Mouse (Mus musculus): ENCODE measurements at regions not wholly inside any gene's neighbourhood (a gene's known extent, or its start where the extent isn't known, plus 50 kb on each side); places are given as distances from the start of the nearest gene placed in this dataset.

DNA sequence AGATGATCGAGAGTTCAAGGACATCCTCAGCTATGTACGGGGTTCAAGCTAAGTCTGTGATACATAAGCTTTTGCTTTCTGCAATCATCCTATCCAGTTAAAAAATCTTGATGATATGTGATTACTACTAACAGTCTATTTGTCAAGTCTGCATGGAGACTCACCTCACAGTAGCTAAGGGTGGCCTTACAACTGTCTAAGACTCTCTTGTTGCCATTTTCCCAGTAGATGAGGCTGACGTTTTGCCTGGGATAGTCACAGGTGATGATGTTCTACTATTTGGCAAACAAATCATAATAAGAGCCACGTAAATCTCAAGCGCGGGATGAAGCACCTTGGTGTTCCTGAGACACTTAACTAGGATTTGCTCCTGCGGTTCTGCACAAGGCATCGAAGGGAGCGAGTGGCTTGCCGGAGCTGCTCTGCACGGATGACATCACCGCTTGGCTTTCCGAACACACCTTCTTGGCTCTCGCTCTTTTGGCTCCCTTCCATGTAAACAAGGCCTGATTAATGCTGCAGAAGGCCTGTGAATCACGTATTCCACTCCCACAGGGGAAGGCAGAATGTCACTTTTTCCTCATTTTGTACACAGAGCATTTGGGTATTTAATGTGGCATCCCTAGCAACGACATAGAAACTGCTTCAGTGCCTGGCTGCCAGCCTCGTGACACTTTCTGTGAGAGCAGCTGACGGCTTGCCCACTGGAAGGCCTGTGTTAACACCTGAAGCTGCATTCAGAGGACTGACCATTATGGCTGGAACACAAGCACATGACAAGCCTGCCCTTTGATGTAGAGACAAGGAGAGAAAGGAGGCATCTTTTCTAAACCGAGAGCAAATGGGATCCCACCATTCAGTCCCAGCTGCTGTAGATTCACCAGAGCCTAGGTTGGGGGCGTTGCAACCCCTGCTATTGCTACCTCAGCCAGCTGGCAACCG, 260.5 kb upstream of the 4930412O13Rik start:
- ATAC-seq (replicated peaks; ENCODE audit: low FRiP score, low TSS enrichment, low read depth) (peak; percentile 60), DNase-seq (ENCODE audit: low spot score) (peak; percentile 74)
- no peak overlapping the region for H3K4me3 ChIP-seq (ENCODE audit: low read depth, low read length)
- no peaks in the 10 kb centered on the region for H3K36me3 ChIP-seq (ENCODE audit: control insufficient read depth, insufficient read depth, low read length)
- no peaks in the 10 kb centered on the region for H3K27me3 ChIP-seq (replicated peaks; ENCODE audit: control insufficient read depth, insufficient read depth, low read length)
- H3K9me3 ChIP-seq (ENCODE audit: control insufficient read depth, low read length): no peaks in the 10 kb centered on the region
- no peak overlapping the region for H3K9ac ChIP-seq (ENCODE audit: low read length)
- H3K4me2 ChIP-seq (ENCODE audit: low read length): peak overlapping the region; percentile 5; the same call in 1 of the 2 replicates
- WGBS: 47% methylated on average over 21 of the region's 21 CpGs
- H3K4me1 ChIP-seq (replicated peaks; ENCODE audit: control insufficient read depth, insufficient read depth, low read length): peaks cover 13% of the 10 kb centered on the region
- no peak overlapping the region for H3K27ac ChIP-seq (ENCODE audit: low read depth)

DNA sequence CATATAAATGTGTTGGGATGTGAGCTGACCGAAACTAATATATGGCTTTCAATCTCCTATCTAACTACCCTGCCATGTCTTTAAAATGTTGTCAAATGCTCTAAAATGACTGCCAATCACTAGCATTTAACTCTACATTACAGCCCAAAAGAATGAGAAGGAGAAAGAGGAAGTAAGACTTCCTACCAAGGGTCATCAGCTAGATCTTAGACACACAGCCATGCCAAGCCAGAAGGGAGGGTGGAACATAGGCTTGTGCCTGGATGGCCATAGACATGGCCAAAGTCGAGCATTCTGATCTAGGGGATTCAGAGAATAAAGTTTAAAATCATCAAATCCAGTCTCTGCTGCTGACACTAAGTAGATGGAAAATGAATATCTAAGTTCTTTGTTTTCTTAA, 257.4 kb upstream of the 4930412O13Rik start:
- Histone ChIP-seq H3K4me3 (ENCODE audit: low read depth, low read length) (no peak overlapping the region), H3K4me2 (ENCODE audit: low read length) (no peak overlapping the region), H3K9ac (ENCODE audit: low read length) (no peak overlapping the region), H3K27me3 (replicated peaks; ENCODE audit: control insufficient read depth, insufficient read depth, low read length) (0 out of 2 replicates have a peak, but pooled peaks cover 4% of the 10 kb centered on the region), H3K36me3 (ENCODE audit: control insufficient read depth, insufficient read depth, low read length) (no peaks in the 10 kb centered on the region), H3K9me3 (ENCODE audit: control insufficient read depth, low read length) (no peaks in the 10 kb centered on the region), H3K27ac (ENCODE audit: low read depth) (no peak overlapping the region), H3K4me1 (replicated peaks; ENCODE audit: control insufficient read depth, insufficient read depth, low read length) (peaks cover 10% of the 10 kb centered on the region; the same call in 1 of the 2 replicates)
- ATAC-seq (replicated peaks; ENCODE audit: low FRiP score, low TSS enrichment, low read depth): no peak
- no peak for DNase-seq (ENCODE audit: low spot score)
- WGBS: 92% methylated on average over 2 of the region's 2 CpGs

DNA sequence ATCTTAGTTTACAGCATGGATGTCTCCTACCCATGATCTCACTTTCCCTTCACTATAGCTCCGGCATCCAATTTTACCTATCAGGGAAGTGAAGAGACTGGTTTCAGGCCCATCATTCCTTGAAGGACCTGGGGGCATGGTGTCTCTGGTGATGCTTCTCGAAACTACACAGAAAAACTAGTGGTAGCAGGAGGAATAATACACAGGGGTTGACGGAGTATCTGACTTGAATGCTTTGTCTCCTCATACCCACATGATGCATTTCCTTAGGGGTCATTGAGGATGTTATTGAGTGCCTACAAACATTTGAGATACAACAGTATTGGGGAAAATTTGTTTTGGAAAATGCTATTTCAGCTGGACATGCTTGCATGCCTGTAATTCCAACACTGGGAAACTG, 253.0 kb upstream of the 4930412O13Rik start:
- ATAC-seq (replicated peaks; ENCODE audit: low FRiP score, low TSS enrichment, low read depth): no peak
- no peak overlapping the region for H3K9ac ChIP-seq (ENCODE audit: low read length)
- no peak for DNase-seq (ENCODE audit: low spot score)
- no peaks in the 10 kb centered on the region for H3K36me3 ChIP-seq (ENCODE audit: control insufficient read depth, insufficient read depth, low read length)
- WGBS: 87% methylated on average over 3 of the region's 3 CpGs
- H3K27me3 ChIP-seq (replicated peaks; ENCODE audit: control insufficient read depth, insufficient read depth, low read length): 0 out of 2 replicates have a peak, but pooled peaks cover 4% of the 10 kb centered on the region
- H3K9me3 ChIP-seq (ENCODE audit: control insufficient read depth, low read length): no peaks in the 10 kb centered on the region
- no peak overlapping the region for H3K27ac ChIP-seq (ENCODE audit: low read depth)
- no peak overlapping the region for H3K4me3 ChIP-seq (ENCODE audit: low read depth, low read length)
- H3K4me2 ChIP-seq (ENCODE audit: low read length): no peak overlapping the region
- H3K4me1 ChIP-seq (replicated peaks; ENCODE audit: control insufficient read depth, insufficient read depth, low read length): 0 out of 2 replicates have a peak, but pooled peaks cover 2% of the 10 kb centered on the region

DNA sequence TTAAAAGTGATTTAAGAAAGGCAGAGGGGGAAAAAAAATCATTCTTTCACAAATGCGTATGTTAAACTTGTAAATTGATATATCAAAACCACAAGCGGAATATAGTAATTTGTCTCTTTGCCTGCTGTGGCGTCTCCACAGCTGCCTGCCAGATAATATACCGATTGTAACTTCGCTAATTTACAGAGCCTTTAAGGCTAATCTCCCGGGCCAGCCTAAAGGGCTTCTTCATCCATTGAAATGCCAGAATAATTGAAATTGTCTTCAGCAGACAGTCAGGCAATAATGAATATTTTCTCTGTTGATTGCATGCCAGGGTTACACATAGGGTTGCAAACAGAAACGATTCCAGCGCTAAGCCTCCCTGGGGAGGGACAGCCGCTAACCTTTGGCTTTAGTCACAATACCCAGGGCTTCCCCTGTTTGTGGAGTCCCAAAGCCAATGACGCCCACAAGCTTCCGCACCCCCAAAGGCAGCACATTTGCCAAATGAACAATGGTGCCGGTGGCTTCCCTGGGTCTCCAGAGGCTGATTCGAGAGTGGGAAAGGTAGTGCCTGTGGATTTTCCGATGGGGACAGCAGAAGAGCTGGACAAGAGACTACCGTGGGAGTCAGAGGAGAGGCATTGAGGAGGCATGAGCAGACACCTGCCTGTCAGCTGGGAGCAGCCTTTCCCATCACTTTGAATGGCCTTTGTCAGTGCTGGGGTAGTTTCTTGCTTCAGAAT, 248.2 kb upstream of the 4930412O13Rik start:
- ATAC-seq (replicated peaks; ENCODE audit: low FRiP score, low TSS enrichment, low read depth): no peak
- Histone ChIP-seq H3K36me3 (ENCODE audit: control insufficient read depth, insufficient read depth, low read length) (no peaks in the 10 kb centered on the region), H3K27ac (ENCODE audit: low read depth) (no peak overlapping the region), H3K4me3 (ENCODE audit: low read depth, low read length) (no peak overlapping the region), H3K9me3 (ENCODE audit: control insufficient read depth, low read length) (no peaks in the 10 kb centered on the region), H3K27me3 (replicated peaks; ENCODE audit: control insufficient read depth, insufficient read depth, low read length) (no peaks in the 10 kb centered on the region), H3K4me2 (ENCODE audit: low read length) (no peak overlapping the region), H3K4me1 (replicated peaks; ENCODE audit: control insufficient read depth, insufficient read depth, low read length) (0 out of 2 replicates have a peak, but pooled peaks cover 3% of the 10 kb centered on the region), H3K9ac (ENCODE audit: low read length) (no peak overlapping the region)
- DNase-seq (ENCODE audit: low spot score): no peak
- WGBS: 47% methylated on average over 15 of the region's 15 CpGs

DNA sequence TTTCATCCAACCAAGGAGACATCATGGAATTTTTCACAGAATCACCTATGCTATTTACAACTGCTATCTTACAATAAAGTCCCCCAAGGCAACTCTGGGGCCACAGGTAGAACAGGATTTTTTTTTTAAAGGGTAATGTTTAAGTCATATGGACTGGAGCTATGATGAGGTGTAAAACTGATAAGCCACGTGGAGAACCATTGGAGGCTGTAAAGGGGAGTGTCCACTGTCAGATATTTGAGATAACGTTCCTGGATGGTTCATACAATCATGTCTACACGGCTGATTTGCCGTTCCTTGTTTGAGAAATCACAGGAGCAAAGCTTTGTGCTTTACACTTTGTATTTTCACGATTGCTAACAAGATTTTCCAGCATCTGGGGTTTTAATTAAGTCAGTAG, 241.8 kb upstream of the 4930412O13Rik start:
- WGBS: 46% methylated on average over 5 of the region's 5 CpGs
- no peaks in the 10 kb centered on the region for H3K27me3 ChIP-seq (replicated peaks; ENCODE audit: control insufficient read depth, insufficient read depth, low read length)

DNA sequence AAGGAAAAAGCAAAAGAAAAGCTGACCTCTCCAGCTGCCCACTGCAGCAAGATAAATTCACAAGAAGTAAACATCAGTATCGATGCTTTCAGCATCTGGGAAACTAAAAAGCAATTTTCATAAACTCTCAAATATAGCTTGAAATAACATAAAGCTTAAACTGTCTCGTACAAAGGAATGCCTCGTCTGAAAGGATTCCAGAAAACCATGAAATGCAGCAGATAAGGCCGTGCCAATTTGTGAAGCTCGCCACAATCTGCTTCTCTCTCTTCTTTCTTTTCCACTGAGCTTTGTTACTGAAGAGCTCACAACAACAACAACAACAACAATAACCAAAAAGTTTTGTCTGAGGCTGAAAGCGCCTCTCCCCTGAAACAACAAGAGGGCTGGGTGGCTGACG, 239.4 kb upstream of the 4930412O13Rik start:
- H3K4me1 ChIP-seq (replicated peaks; ENCODE audit: control insufficient read depth, insufficient read depth, low read length): no peaks in the 10 kb centered on the region
- H3K27me3 ChIP-seq (replicated peaks; ENCODE audit: control insufficient read depth, insufficient read depth, low read length): no peaks in the 10 kb centered on the region
- DNase-seq (ENCODE audit: low spot score) (no peak), ATAC-seq (replicated peaks; ENCODE audit: low FRiP score, low TSS enrichment, low read depth) (no peak)
- no peak overlapping the region for H3K27ac ChIP-seq (ENCODE audit: low read depth)
- 36% methylated on average over 7 of the region's 7 CpGs for WGBS
- H3K4me3 ChIP-seq (ENCODE audit: low read depth, low read length): no peak overlapping the region
- no peaks in the 10 kb centered on the region for H3K36me3 ChIP-seq (ENCODE audit: control insufficient read depth, insufficient read depth, low read length)
- H3K9ac ChIP-seq (ENCODE audit: low read length): no peak overlapping the region
- H3K4me2 ChIP-seq (ENCODE audit: low read length): no peak overlapping the region
- no peaks in the 10 kb centered on the region for H3K9me3 ChIP-seq (ENCODE audit: control insufficient read depth, low read length)

More for the DNA sequence above, 241.8 kb upstream of the 4930412O13Rik start:
- H3K4me2 ChIP-seq (ENCODE audit: low read length): no peak overlapping the region
- no peaks in the 10 kb centered on the region for H3K9me3 ChIP-seq (ENCODE audit: control insufficient read depth, low read length)
- H3K4me3 ChIP-seq (ENCODE audit: low read depth, low read length): no peak overlapping the region
- DNase-seq (ENCODE audit: low spot score) (no peak), ATAC-seq (replicated peaks; ENCODE audit: low FRiP score, low TSS enrichment, low read depth) (no peak)
- H3K27ac ChIP-seq (ENCODE audit: low read depth): no peak overlapping the region
- no peaks in the 10 kb centered on the region for H3K4me1 ChIP-seq (replicated peaks; ENCODE audit: control insufficient read depth, insufficient read depth, low read length)
- no peaks in the 10 kb centered on the region for H3K36me3 ChIP-seq (ENCODE audit: control insufficient read depth, insufficient read depth, low read length)
- no peak overlapping the region for H3K9ac ChIP-seq (ENCODE audit: low read length)

DNA sequence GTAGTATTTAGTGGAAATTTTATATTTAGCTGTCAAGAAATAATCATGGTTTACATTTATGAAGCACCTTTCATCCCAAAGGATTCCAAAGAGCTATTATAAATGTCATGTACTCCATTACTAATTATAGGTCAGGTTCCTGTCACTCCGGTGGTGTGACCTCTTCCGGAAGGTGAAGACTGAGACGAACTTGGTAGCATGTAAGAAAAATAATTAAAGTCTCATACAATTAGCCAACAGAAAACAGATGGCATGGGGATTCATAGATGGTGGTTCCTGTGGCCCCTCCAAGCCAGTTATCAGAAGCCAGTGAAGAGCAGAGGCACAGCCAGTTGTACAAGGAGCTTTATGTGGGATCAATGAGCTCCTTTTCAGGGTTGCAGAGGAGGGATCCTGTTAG, 238.6 kb upstream of the 4930412O13Rik start:
- Histone ChIP-seq H3K9me3 (ENCODE audit: control insufficient read depth, low read length) (no peaks in the 10 kb centered on the region), H3K27ac (ENCODE audit: low read depth) (no peak overlapping the region), H3K36me3 (ENCODE audit: control insufficient read depth, insufficient read depth, low read length) (no peaks in the 10 kb centered on the region), H3K9ac (ENCODE audit: low read length) (no peak overlapping the region), H3K4me1 (replicated peaks; ENCODE audit: control insufficient read depth, insufficient read depth, low read length) (no peaks in the 10 kb centered on the region), H3K4me3 (ENCODE audit: low read depth, low read length) (no peak overlapping the region), H3K27me3 (replicated peaks; ENCODE audit: control insufficient read depth, insufficient read depth, low read length) (no peaks in the 10 kb centered on the region), H3K4me2 (ENCODE audit: low read length) (no peak overlapping the region)
- WGBS: 67% methylated on average over 3 of the region's 3 CpGs
- DNase-seq (ENCODE audit: low spot score): no peak
- no peak for ATAC-seq (replicated peaks; ENCODE audit: low FRiP score, low TSS enrichment, low read depth)

DNA sequence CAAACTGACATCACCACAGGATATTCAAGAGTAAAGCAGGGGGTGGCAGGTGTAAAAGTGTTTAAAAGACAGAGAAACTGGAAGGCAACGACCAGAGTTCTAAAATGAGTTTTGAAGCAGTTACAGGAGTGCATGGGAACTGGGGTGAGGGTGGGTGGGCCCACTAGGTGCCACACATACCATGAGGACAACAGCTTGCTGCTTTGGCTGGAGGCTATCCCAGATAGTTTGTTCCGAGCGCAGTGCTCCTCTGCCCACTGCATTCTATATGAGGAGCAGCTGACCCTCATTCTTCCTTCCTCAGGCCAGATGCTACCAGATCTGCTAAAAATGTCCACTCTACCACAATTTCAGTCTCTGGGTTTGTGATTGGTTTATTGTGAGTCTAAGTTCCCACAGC, 234.6 kb upstream of the 4930412O13Rik start:
- DNase-seq (ENCODE audit: low spot score): no peak
- Histone ChIP-seq H3K9me3 (ENCODE audit: control insufficient read depth, low read length) (no peaks in the 10 kb centered on the region), H3K36me3 (ENCODE audit: control insufficient read depth, insufficient read depth, low read length) (no peaks in the 10 kb centered on the region), H3K27ac (ENCODE audit: low read depth) (no peak overlapping the region), H3K4me3 (ENCODE audit: low read depth, low read length) (no peak overlapping the region), H3K27me3 (replicated peaks; ENCODE audit: control insufficient read depth, insufficient read depth, low read length) (no peaks in the 10 kb centered on the region), H3K9ac (ENCODE audit: low read length) (no peak overlapping the region), H3K4me1 (replicated peaks; ENCODE audit: control insufficient read depth, insufficient read depth, low read length) (no peaks in the 10 kb centered on the region), H3K4me2 (ENCODE audit: low read length) (no peak overlapping the region)
- ATAC-seq (replicated peaks; ENCODE audit: low FRiP score, low TSS enrichment, low read depth): no peak
- 71% methylated on average over 3 of the region's 3 CpGs for WGBS

All from intestine, embryonic 14.5 days (tissue).